Mouse (Mus musculus): ENCODE results near the gene Smim9. TPM values are rescaled to one million over a fixed set of nuclear protein-coding genes. Genes with fewer than 3 reads are reported as not detected.

Smim9 gene
- not detected for polyA plus RNA-seq (2014; fragmentation: Illumina TruSeq; extraction: RNeasy Lipid Tissue Mini Kit (QIAGEN cat#74804); ENCODE audit: low read depth, low replicate concordance)

DNA sequence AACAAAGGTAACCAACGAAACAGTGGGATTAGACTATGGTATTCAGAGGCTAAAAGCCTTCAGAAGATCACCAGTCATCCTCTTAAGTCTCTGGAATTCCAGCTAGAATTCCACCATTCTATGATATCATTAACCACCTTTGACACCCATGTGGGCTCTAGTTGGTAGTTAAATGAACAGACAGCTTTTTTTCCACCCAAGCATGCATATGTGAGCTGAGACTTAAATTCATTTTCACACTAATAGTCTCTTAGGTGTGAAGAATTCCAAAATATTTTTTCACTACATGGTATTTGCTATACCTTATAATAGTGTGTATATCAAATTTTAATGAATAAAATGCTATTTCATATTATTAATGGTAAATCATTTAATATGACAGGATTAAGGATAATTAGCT lies at the start of gene Smim9:
Smim9 (minus strand) TSS at position 101 of the 400 bp plus-strand sequence.

DNA sequence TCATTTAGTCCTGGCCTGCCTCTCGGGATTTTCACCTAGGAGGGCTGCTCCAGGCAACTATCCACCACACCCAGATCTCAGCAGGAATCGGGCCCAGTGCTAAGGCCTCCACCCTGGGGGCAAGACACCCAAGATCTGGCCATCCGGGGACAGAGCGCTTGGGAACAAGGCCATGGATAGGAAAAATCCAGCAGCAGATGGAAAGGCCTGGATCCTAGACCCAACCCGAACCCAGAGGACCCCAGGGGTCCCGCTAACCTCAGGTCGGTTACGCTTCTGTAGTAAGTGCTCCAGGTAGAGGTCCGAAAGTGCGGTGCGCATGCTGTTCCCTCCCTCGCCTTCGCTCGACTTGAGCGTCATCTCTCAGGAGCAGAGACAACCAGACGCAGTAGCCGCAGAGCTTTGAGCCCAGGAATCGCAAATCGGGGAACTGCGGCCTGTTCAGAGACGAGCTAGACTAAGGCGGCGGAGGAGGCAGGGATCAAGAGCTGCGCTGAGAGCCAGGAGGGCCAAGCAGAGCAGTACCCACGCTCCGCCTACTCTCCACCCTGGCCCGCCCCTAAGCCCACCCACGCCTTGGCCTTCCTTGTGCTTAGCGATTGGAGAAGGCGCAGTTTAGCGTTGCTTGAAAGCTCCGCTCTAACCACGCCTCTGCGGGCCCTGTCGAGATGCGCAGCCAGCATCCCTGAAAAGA lies 33.0 kb downstream of the Smim9 start, which contains the start of gene Mpp1:
Mpp1 (minus strand) TSS at position 550 of the 694 bp plus-strand sequence.

Other genes with a start within 250 kb of the Smim9 start
- gene Gab3, start 78.3 kb downstream of the Smim9 start, polyA plus RNA-seq (2014; fragmentation: Illumina TruSeq; extraction: RNeasy Lipid Tissue Mini Kit (QIAGEN cat#74804); ENCODE audit: low read depth, low replicate concordance) = 2.0 TPM
- 65.5 TPM for gene Dkc1, start 67.9 kb downstream of the Smim9 start, polyA plus RNA-seq (2014; fragmentation: Illumina TruSeq; extraction: RNeasy Lipid Tissue Mini Kit (QIAGEN cat#74804); ENCODE audit: low read depth, low replicate concordance)
- gene Mpp1, start 32.8 kb downstream of the Smim9 start, polyA plus RNA-seq (2014; fragmentation: Illumina TruSeq; extraction: RNeasy Lipid Tissue Mini Kit (QIAGEN cat#74804); ENCODE audit: low read depth, low replicate concordance) = 41.0 TPM
- gene Fundc2, start 218.6 kb upstream of the Smim9 start, polyA plus RNA-seq (2014; fragmentation: Illumina TruSeq; extraction: RNeasy Lipid Tissue Mini Kit (QIAGEN cat#74804); ENCODE audit: low read depth, low replicate concordance) = 95.2 TPM
- gene F8, start 218.8 kb upstream of the Smim9 start, polyA plus RNA-seq (2014; fragmentation: Illumina TruSeq; extraction: RNeasy Lipid Tissue Mini Kit (QIAGEN cat#74804); ENCODE audit: low read depth, low replicate concordance) = 2.8 TPM